Mouse (Mus musculus) thymus, adult 2 months (tissue): ENCODE measurements at regions not wholly inside any gene's neighbourhood (a gene's known extent, or its start where the extent isn't known, plus 50 kb on each side); places are given as distances from the start of the nearest gene placed in this dataset.

ENCODE experiments used
- CTCF ChIP-seq: fragments of 200-500 bp; IDR thresholded peaks from 2 replicates; pipeline ENCODE4 v1.5.1; 2012; ENCODE audit warnings: mild to moderate bottlenecking, control low read depth, low read length, moderate library complexity, borderline replicate concordance; ENCODE audit not compliant: control insufficient read depth, poor library complexity, insufficient read depth; ENCODE audit errors: extremely low read depth
- POLR2A ChIP-seq: fragments of 200-500 bp; IDR thresholded peaks from 2 replicates; pipeline ENCODE4 v1.6.1; 2012; ENCODE audit warnings: mild to moderate bottlenecking, low read length, control low read depth, moderate library complexity; ENCODE audit not compliant: control insufficient read depth, poor library complexity, insufficient read depth; ENCODE audit errors: extremely low read depth

DNA sequence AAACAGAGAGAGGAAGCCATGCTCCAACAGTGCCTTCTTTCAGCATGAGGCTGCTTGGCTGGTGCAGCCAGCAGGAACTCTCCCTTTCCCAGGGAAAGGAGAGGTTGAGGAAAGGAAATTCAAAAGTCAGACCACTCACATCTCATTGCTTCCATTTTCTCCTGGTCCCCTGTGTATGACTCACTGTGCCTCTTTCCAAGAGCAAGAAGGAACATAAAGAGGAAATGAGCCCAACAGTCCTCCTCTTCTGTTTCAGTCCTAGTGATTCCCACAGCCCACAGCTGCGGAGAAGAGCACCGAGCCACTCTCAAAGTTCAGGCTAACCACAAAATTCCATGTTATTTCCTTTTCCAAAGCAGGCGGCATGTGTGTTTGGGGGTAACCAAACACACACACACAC, 680.0 kb upstream of the Cited2 start:
- TF ChIP-seq CTCF = no peak
- TF ChIP-seq POLR2A = no peak
